Mouse (Mus musculus) hindbrain, embryonic 10.5 days (tissue): Measurements from ENCODE around the gene Lxn. TPM values are rescaled to one million over a fixed set of nuclear protein-coding genes. Genes with fewer than 3 reads are reported as not detected.

ENCODE experiments used
- DNase-seq: peaks from one replicate; pipeline ENCODE4 v3.0.0-alpha.2; 2017; ENCODE audit warnings: low spot score
- H3K27ac ChIP-seq: fragments of 300-500 bp; sonication (generic); 2 replicates; pipeline ENCODE4 v1.5.1; 2016; ENCODE audit warnings: mild to moderate bottlenecking, moderate library complexity
- H3K27me3 ChIP-seq: fragments of 300-500 bp; sonication (generic); 2 replicates; pipeline ENCODE4 v1.6.1; 2016; ENCODE audit warnings: mild to moderate bottlenecking; ENCODE audit not compliant: poor library complexity, insufficient read depth, severe bottlenecking
- H3K36me3 ChIP-seq: fragments of 300-500 bp; sonication (generic); 2 replicates; pipeline ENCODE4 v1.6.1; 2016; ENCODE audit warnings: mild to moderate bottlenecking, moderate library complexity
- H3K4me1 ChIP-seq: fragments of 300-500 bp; sonication (generic); replicated peaks from 2 replicates; pipeline ENCODE4 v1.6.1; 2016; ENCODE audit warnings: mild to moderate bottlenecking
- H3K4me3 ChIP-seq: fragments of 300-500 bp; sonication (generic); 2 replicates; pipeline ENCODE4 v1.5.1; 2016; ENCODE audit warnings: mild to moderate bottlenecking, moderate library complexity
- H3K9me3 ChIP-seq: fragments of 300-500 bp; sonication (generic); 2 replicates; pipeline ENCODE4 v1.6.1; 2016; ENCODE audit warnings: mild to moderate bottlenecking, moderate library complexity
- WGBS: fragments of 180-500 bp; shearing (Covaris S2); methylation state at CpG from one replicate; pipeline ENCODE4 v1.1.7; 2016; 5-methylcytosine and 5-hydroxymethylcytosine counted together
- polyA plus RNA-seq: library from polyadenylated mRNA; unstranded; fragments of >200 nt; fragmentation: Nextera tagmentation; extraction: Ambion mirVana; gene quantifications from 2 replicates; pipeline ENCODE4 v1.2.1, GENCODE M21; 2016

The Lxn gene
- 54.6 and 64.5 TPM in 2 replicates for polyA plus RNA-seq

DNA sequence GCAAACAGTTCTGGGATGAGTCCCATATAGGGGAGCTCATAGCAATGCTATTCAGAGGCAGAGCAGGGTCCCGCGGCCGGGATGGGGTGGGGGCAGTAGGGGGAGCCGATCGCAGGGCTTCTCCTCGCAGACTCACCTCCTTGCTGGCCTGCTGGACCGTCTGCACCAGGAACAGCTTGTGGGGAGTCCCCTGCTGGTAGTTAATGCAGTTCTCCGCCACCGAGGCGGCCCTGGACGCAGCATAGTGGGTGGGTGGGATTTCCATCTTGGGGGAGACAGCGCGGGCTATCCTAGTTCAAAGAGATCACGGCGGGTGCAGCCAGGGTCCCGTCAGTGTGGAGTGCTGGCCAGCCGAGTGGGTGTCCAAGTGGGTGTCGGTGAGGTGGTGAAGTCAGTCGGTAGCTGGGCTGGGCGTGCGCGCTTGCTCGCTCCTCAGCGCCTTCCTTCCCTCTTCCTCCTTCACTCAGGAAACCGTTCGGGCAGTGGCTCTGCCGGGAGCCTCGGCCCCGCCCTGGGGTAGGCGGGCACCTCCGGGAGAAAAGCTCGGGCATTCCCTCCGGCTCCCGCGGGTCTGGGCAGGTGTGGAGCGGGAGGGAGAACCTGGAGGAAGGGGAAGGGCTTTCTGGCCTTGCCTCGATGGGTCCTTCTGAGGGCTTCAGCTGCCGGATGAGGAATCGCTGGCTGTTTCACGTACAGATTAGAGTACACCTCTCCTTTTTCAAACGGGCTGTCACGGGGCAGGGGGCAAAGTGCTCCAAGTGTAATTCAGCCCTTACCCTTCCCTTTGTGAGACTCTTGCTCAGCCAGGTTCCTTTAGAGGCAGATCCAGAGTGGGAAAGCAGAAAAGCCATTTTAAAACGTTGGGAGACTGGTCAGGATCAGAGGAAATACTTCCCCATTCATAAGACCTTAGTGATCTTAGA is at the start of gene Lxn:
Lxn (minus strand) TSS at position 477 of the 923 bp plus-strand sequence.
- WGBS = 1% methylated on average over 43 of the region's 43 CpGs

GRCm38 (mm10) chr3:67512807-67513206 is 49.1 kb upstream of the Lxn start:
- H3K4me1 ChIP-seq = peaks cover 11% of the 10 kb centered on the region
- H3K36me3 ChIP-seq = no peaks in the 10 kb centered on the region
- peak; percentile 76 for DNase-seq
- 4% methylated on average over 5 of the region's 5 CpGs for WGBS
- H3K27ac ChIP-seq = no peak overlapping the region
- no peaks in the 10 kb centered on the region for H3K9me3 ChIP-seq
- peaks cover 39% of the 10 kb centered on the region for H3K27me3 ChIP-seq
- H3K4me3 ChIP-seq = no peak overlapping the region

More for the DNA sequence above, at the start of gene Lxn:
- Histone ChIP-seq H3K27me3 (no peaks in the 10 kb centered on the region), H3K4me1 (peaks cover 19% of the 10 kb centered on the region), H3K27ac (peak within 1 kb of the TSS; percentile 87), H3K36me3 (peaks cover 42% of the 10 kb centered on the region), H3K9me3 (no peaks in the 10 kb centered on the region), H3K4me3 (peak within 1 kb of the TSS; percentile 68)
- DNase-seq = peak; percentile 73

- Histone ChIP-seq H3K9me3 (no peaks in the 10 kb centered on the region), H3K36me3 (no peaks in the 10 kb centered on the region), H3K27me3 (peaks cover 5% of the 10 kb centered on the region; the same call in 1 of the 2 replicates), H3K27ac (no peak overlapping the region), H3K4me1 (peaks cover 13% of the 10 kb centered on the region; the same call in 1 of the 2 replicates), H3K4me3 (no peak overlapping the region)
- WGBS = 91% methylated on average over 10 of the region's 10 CpGs
- no peak for DNase-seq
These were observed 44.6 kb upstream of the Lxn start for GRCm38 (mm10) chr3:67508216-67508892.

- Histone ChIP-seq H3K27me3 (0 out of 2 replicates have a peak, but pooled peaks cover 3% of the 10 kb centered on the region), H3K27ac (no peak overlapping the region), H3K4me1 (peaks cover 13% of the 10 kb centered on the region; the same call in 1 of the 2 replicates), H3K9me3 (no peaks in the 10 kb centered on the region), H3K36me3 (no peaks in the 10 kb centered on the region), H3K4me3 (no peak overlapping the region)
- WGBS = 82% methylated on average over 2 of the region's 2 CpGs
- DNase-seq = no peak
These were observed 41.6 kb upstream of the Lxn start for GRCm38 (mm10) chr3:67505286-67505685.

- 0 out of 2 replicates have a peak, but pooled peaks cover 3% of the 10 kb centered on the region for H3K27me3 ChIP-seq
- 5% methylated on average over 3 of the region's 3 CpGs for WGBS
- no peaks in the 10 kb centered on the region for H3K36me3 ChIP-seq
- no peaks in the 10 kb centered on the region for H3K9me3 ChIP-seq
- DNase-seq = no peak
- no peak overlapping the region for H3K27ac ChIP-seq
- peaks cover 13% of the 10 kb centered on the region; the same call in 1 of the 2 replicates for H3K4me1 ChIP-seq
- no peak overlapping the region for H3K4me3 ChIP-seq
These were observed 40.2 kb upstream of the Lxn start for GRCm38 (mm10) chr3:67503878-67504277.

DNA sequence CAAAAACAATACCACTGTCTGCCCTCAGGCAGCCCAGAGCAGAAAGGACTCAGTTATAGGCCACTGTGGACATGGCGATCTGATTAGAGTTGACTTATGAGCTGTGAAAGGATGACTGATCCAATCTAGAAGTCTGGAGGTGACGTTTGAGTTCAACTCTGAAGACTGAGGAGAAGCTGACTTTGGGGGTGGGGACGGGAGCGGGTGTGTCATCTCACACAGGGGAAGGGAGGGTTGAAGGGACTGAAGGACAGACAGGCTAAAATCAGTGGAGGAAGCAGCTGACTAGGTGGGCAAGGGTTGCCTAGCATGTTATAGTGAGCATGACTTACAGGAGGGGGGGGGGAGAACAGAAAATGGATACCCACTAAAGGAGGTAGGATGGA is 35.7 kb upstream of the Lxn start:
- Histone ChIP-seq H3K4me3 (no peak overlapping the region), H3K36me3 (no peaks in the 10 kb centered on the region), H3K4me1 (peaks cover 10% of the 10 kb centered on the region; the same call in 1 of the 2 replicates), H3K27me3 (no peaks in the 10 kb centered on the region), H3K9me3 (no peaks in the 10 kb centered on the region), H3K27ac (no peak overlapping the region)
- no peak for DNase-seq
- WGBS = 88% methylated on average over 4 of the region's 4 CpGs

DNA sequence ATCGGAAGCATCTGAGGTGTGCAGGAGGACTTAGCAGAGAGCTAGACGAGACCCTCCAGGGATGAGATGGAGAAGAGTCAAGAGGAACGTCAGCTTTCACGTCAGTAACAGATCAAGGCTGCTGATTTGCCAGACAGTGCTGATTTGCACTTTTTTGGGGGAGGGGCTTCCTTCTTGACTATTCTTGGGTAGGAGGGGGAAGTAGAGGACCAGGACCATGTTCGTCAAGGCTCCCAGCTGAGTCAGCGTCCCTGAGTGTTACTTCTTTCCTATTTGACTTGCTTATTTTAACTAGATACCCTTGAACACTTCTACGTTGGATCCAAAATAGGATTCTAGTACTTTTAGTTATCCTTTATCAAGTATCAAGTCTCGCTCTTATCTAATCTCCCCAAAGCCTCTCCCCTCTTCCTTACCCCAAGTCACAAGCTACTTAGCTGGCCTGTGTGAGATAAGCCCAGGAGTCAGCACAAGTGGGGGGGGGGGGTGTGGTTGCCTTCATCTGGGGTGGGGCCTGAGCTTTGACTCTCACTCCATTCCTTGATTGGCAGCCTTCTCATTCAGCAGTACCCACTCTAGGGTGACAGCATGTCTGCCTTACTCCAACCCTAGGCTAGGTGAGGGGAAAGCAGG is 35.2 kb upstream of the Lxn start:
- DNase-seq = no peak
- 91% methylated on average over 8 of the region's 8 CpGs for WGBS
- no peaks in the 10 kb centered on the region for H3K36me3 ChIP-seq

DNA sequence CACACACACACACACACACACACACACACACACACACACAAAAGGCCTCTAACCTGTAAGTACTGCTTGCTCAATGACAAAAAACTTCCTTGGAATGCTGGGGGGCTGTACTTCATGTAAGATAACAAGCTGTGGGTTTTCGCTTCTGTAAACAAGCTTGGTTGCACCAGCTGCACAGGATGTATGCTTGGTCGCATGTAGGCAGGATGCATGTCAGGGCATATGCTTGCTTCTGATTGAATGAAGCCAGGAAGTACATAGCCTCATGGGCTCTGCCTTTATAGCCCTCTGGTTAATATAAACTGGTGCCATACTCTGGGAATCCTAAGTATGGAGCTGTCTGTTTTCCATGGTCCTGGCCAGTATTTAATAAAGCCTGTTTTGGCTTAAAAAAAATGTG is 34.3 kb upstream of the Lxn start:
- Histone ChIP-seq H3K27me3 (no peaks in the 10 kb centered on the region), H3K36me3 (no peaks in the 10 kb centered on the region), H3K9me3 (no peaks in the 10 kb centered on the region), H3K4me3 (no peak overlapping the region), H3K27ac (no peak overlapping the region), H3K4me1 (no peaks in the 10 kb centered on the region)
- no peak for DNase-seq
- 88% methylated on average over 2 of the region's 2 CpGs for WGBS

More for the DNA sequence above, 35.2 kb upstream of the Lxn start:
- H3K27me3 ChIP-seq = no peaks in the 10 kb centered on the region
- peaks cover 5% of the 10 kb centered on the region; the same call in 1 of the 2 replicates for H3K4me1 ChIP-seq
- no peak overlapping the region for H3K27ac ChIP-seq
- no peaks in the 10 kb centered on the region for H3K9me3 ChIP-seq
- H3K4me3 ChIP-seq = no peak overlapping the region

- Histone ChIP-seq H3K27ac (no peak overlapping the region), H3K4me3 (no peak overlapping the region), H3K4me1 (no peaks in the 10 kb centered on the region), H3K9me3 (no peaks in the 10 kb centered on the region), H3K27me3 (no peaks in the 10 kb centered on the region), H3K36me3 (no peaks in the 10 kb centered on the region)
- WGBS = 86% methylated on average over 10 of the region's 10 CpGs
- no peak for DNase-seq
These were observed 32.6 kb upstream of the Lxn start for GRCm38 (mm10) chr3:67496310-67496709.

DNA sequence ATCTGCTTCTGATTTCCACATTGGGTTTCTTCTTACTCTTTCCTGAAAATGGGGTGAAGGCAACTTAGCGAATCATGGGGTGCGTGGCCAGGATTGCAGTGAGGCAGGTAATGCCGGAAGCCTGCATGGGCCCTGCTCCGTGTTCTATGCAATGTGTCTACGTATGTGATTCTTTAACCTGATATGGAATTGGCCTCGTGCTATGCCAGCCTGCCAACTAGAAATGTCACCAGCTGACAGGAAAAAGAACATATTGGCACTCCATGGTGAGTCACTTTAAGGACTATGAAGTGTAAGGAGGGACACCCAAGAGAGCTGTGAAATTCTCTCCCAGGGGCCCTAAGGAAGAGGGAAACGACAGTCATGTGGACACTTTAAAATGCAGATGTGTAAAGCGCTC is 29.4 kb upstream of the Lxn start:
- no peak for DNase-seq
- Histone ChIP-seq H3K27me3 (no peaks in the 10 kb centered on the region), H3K4me3 (no peak overlapping the region), H3K9me3 (no peaks in the 10 kb centered on the region), H3K4me1 (no peaks in the 10 kb centered on the region), H3K27ac (no peak overlapping the region), H3K36me3 (no peaks in the 10 kb centered on the region)
- 87% methylated on average over 8 of the region's 8 CpGs for WGBS

DNA sequence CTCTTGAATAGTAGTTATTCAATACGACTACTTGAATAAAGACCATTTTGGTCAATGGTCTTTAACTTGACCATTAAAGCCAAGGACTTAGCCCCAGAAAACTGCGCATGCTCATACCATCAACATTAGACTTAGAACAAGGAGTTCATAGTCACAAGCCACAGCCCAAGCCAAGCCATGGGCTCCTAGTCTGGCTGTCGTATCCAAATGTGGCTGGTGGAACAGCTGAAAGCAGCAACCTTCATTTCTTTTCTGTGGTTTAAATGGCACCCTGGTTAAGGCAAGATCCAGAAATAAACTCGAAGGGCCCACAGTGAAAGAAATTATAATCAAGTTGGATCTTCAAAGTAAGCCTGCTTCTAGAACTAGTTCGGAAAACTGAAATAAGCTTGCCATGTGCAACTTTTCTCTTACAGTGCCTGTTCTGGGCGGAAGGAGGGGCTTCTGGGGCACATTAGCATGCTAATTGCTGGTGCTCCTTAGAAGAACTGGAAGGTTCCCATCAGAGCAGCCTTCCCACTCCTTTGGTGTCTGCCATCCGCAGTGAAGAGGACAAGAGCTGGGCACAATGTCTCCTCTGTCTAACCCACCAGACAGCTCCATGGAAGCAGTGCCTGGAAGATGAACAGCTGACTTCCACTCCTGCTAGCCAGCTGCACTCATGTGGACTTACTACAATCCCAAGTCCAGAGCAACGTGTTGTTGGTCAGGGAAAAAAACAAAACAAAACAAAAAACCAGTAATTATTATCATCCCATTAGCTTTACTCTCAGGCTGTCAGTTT is 28.6 kb upstream of the Lxn start:
- Histone ChIP-seq H3K4me3 (no peak overlapping the region), H3K27me3 (no peaks in the 10 kb centered on the region), H3K9me3 (no peaks in the 10 kb centered on the region), H3K4me1 (no peaks in the 10 kb centered on the region), H3K36me3 (no peaks in the 10 kb centered on the region), H3K27ac (no peak overlapping the region)
- DNase-seq = no peak
- WGBS = 85% methylated on average over 8 of the region's 8 CpGs

- Histone ChIP-seq H3K4me1 (no peaks in the 10 kb centered on the region), H3K27ac (no peak overlapping the region), H3K27me3 (no peaks in the 10 kb centered on the region), H3K4me3 (no peak overlapping the region), H3K36me3 (no peaks in the 10 kb centered on the region), H3K9me3 (no peaks in the 10 kb centered on the region)
- 60% methylated on average over 4 of the region's 4 CpGs for WGBS
- no peak for DNase-seq
These were observed 26.4 kb upstream of the Lxn start for GRCm38 (mm10) chr3:67490156-67490555.
